Mouse (Mus musculus): ENCODE measurements around the gene Slc9a8.

The Slc9a8 gene

GRCm38 (mm10) chr2:167415970-167416563, 5.4 kb upstream of the Slc9a8 start:
- no peak for DNase-seq (ENCODE audit: low spot score in 2 of 2)

GRCm38 (mm10) chr2:167417048-167417447, 4.5 kb upstream of the Slc9a8 start:
- no peak for DNase-seq (ENCODE audit: low spot score in 2 of 2)

GRCm38 (mm10) chr2:167417694-167418093, 3.8 kb upstream of the Slc9a8 start:
- peak; percentile 15 to 67 for DNase-seq (ENCODE audit: low spot score in 2 of 2)

- DNase-seq (ENCODE audit: low spot score in 2 of 2) = peak; percentile 80 to 93
Measured at GRCm38 (mm10) chr2:167419204-167419603, 2.3 kb upstream of the Slc9a8 start.

GRCm38 (mm10) chr2:167420811-167421241, 686 bp upstream of the Slc9a8 start:
- DNase-seq (ENCODE audit: low spot score in 2 of 2) = no peak

- no peak for DNase-seq (ENCODE audit: low spot score in 2 of 2)
Measured at GRCm38 (mm10) chr2:167422150-167422470, 598 bp downstream of the Slc9a8 start.

- DNase-seq (ENCODE audit: low spot score in 2 of 2) = no peak
Measured at GRCm38 (mm10) chr2:167423031-167423611, 1.6 kb downstream of the Slc9a8 start.

- DNase-seq (ENCODE audit: low spot score in 2 of 2) = no peak
Measured at GRCm38 (mm10) chr2:167424040-167424439, 2.5 kb downstream of the Slc9a8 start.

GRCm38 (mm10) chr2:167424516-167424915, 3.0 kb downstream of the Slc9a8 start:
- no peak for DNase-seq (ENCODE audit: low spot score in 2 of 2)

GRCm38 (mm10) chr2:167425407-167425806, 3.9 kb downstream of the Slc9a8 start:
- no peak for DNase-seq (ENCODE audit: low spot score in 2 of 2)

GRCm38 (mm10) chr2:167429596-167429995, 8.1 kb downstream of the Slc9a8 start:
- DNase-seq (ENCODE audit: low spot score in 2 of 2) = no peak

GRCm38 (mm10) chr2:167430737-167431417, 9.4 kb downstream of the Slc9a8 start:
- no peak for DNase-seq (ENCODE audit: low spot score in 2 of 2)

GRCm38 (mm10) chr2:167431418-167431776, 9.9 kb downstream of the Slc9a8 start:
- no peak for DNase-seq (ENCODE audit: low spot score in 2 of 2)

GRCm38 (mm10) chr2:167434570-167434969, 13.1 kb downstream of the Slc9a8 start:
- no peak for DNase-seq (ENCODE audit: low spot score in 2 of 2)

- no peak for DNase-seq (ENCODE audit: low spot score in 2 of 2)
Measured at GRCm38 (mm10) chr2:167435631-167436030, 14.1 kb downstream of the Slc9a8 start.

GRCm38 (mm10) chr2:167436371-167436770, 14.9 kb downstream of the Slc9a8 start:
- DNase-seq (ENCODE audit: low spot score in 2 of 2) = no peak

GRCm38 (mm10) chr2:167439422-167439821, 17.9 kb downstream of the Slc9a8 start:
- no peak for DNase-seq (ENCODE audit: low spot score in 2 of 2)

- DNase-seq (ENCODE audit: low spot score in 2 of 2) = no peak
Measured at GRCm38 (mm10) chr2:167443411-167444193, 22.1 kb downstream of the Slc9a8 start.

GRCm38 (mm10) chr2:167445911-167446780, 24.6 kb downstream of the Slc9a8 start:
- DNase-seq (ENCODE audit: low spot score in 2 of 2) = no peak

GRCm38 (mm10) chr2:167447207-167447606, 25.7 kb downstream of the Slc9a8 start:
- no peak for DNase-seq (ENCODE audit: low spot score in 2 of 2)

- no peak for DNase-seq (ENCODE audit: low spot score in 2 of 2)
Measured at GRCm38 (mm10) chr2:167447629-167448028, 26.1 kb downstream of the Slc9a8 start.

All from thymus, postnatal 10 days (tissue).